Mouse (Mus musculus) cerebellum, adult 2 months (tissue): ENCODE data around the gene Emx2. TPM values are rescaled to one million over a fixed set of nuclear protein-coding genes. Genes with fewer than 3 reads are reported as not detected.

ENCODE experiments used
- DNase-seq, 2 experiments: peaks; one replicate each; pipeline ENCODE4 v3.0.0; 2021
- H3K27ac ChIP-seq: fragments of 200-500 bp; 2 replicates; pipeline ENCODE4 v1.5.1; 2012; ENCODE audit warnings: low read length, control low read depth, inconsistent platforms; ENCODE audit not compliant: insufficient read depth
- H3K27me3 ChIP-seq: fragments of 200-500 bp; 2 replicates; pipeline ENCODE4 v1.6.1; 2012; ENCODE audit warnings: inconsistent platforms, mild to moderate bottlenecking, low read length, moderate library complexity; ENCODE audit not compliant: control insufficient read depth, insufficient read depth
- H3K4me1 ChIP-seq: fragments of 200-500 bp; 2 replicates; pipeline ENCODE4 v1.6.1; 2011; ENCODE audit warnings: low read length; ENCODE audit not compliant: control insufficient read depth, insufficient read depth
- H3K4me3 ChIP-seq: fragments of 200-500 bp; replicated peaks from 2 replicates; pipeline ENCODE3; 2011; ENCODE audit warnings: mild to moderate bottlenecking, low read depth, low read length, control low read depth; ENCODE audit not compliant: insufficient read depth
- CTCF ChIP-seq: fragments of 200-500 bp; IDR thresholded peaks from 2 replicates; pipeline ENCODE4 v1.5.1; 2011; ENCODE audit warnings: low read depth, mild to moderate bottlenecking, control low read depth, low read length, moderate library complexity, borderline replicate concordance; ENCODE audit not compliant: insufficient read depth
- POLR2A ChIP-seq: fragments of 200-500 bp; IDR thresholded peaks from 2 replicates; pipeline ENCODE4 v1.6.1; 2011; ENCODE audit warnings: low read length, control low read depth, borderline replicate concordance; ENCODE audit not compliant: insufficient read depth
- WGBS: fragments of 180-500 bp; shearing (Covaris S2); methylation state at CpG from one replicate; pipeline ENCODE4 v1.1.7; 2018; 5-methylcytosine and 5-hydroxymethylcytosine counted together
- polyA plus RNA-seq: library from polyadenylated mRNA; depleted of rRNA; stranded (reverse); fragments of >200 nt; gene quantifications from 2 replicates; pipeline ENCODE4 v1.2.3, GENCODE M21; 2012

Emx2 gene
- polyA plus RNA-seq, 1 experiment = 0.07 TPM

GRCm38 (mm10) chr19:59463842-59464443, 5.8 kb downstream of the Emx2 start:
- no peak for TF ChIP-seq CTCF
- no peak for TF ChIP-seq POLR2A
- DNase-seq = no peak
- Histone ChIP-seq H3K27me3 (peaks cover 5% of the 10 kb centered on the region; the same call in 1 of the 2 replicates), H3K4me3 (no peak overlapping the region), H3K27ac (no peak overlapping the region), H3K4me1 (no peaks in the 10 kb centered on the region)
- 6% methylated on average over 19 of the region's 19 CpGs for whole genome bisulfite sequencing

DNA sequence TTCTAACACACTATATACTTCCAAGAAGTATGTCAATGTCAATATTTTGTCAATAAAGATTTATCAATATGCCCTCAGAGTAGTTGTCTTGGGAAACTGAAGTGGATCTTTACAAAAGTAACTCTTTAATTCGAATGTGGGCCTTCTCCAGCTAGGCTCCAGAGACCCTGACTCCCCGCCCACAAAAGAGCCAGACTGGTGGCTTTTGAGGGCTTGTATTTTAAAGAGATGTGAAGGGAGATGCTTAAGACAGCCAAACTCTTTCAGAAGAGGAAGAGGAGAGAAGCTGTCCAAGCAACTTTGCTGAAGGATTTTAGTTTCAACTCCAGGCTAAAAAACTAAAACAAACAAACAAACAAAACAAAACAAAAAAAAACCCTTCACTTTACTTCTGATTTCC, 7.1 kb downstream of the Emx2 start:
- Histone ChIP-seq H3K4me1 (no peaks in the 10 kb centered on the region), H3K27ac (no peak overlapping the region), H3K27me3 (peaks cover 3% of the 10 kb centered on the region; the same call in 1 of the 2 replicates), H3K4me3 (no peak overlapping the region)
- TF ChIP-seq POLR2A = no peak
- TF ChIP-seq CTCF = no peak
- WGBS = 24% methylated on average over 2 of the region's 2 CpGs
- no peak for DNase-seq

GRCm38 (mm10) chr19:59465751-59466410, 7.7 kb downstream of the Emx2 start:
- DNase-seq = no peak
- peaks cover 2% of the 10 kb centered on the region; the same call in 1 of the 2 replicates for H3K27me3 ChIP-seq
- WGBS = 15% methylated on average over 10 of the region's 10 CpGs
- no peak overlapping the region for H3K27ac ChIP-seq
- H3K4me1 ChIP-seq = no peaks in the 10 kb centered on the region
- TF ChIP-seq CTCF (no peak), POLR2A (no peak)
- no peak overlapping the region for H3K4me3 ChIP-seq

DNA sequence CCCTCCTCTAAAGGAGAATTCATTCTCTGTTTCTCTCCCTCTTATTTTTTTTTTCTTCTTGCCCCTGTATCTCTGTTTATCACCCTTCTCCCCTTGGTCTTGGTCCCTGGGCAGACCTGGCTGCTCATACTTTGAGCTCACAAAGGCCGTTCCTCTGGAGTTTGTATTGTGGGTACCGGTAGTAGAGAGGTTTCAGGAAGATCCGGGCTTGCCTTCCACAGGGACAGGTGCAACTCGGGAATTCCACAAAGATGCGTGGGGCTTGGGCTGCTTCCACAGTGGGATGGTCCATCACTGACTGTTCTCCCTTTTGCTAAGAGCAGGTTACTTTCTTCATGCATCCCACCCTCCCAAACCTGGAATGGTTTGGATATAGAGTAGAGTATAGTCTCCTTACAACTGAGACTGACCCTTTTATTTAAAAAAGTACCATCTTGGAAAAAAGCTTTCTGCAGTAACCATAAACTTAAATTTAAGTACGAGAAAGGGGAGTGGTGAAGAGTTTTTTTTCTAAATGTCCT, 8.3 kb downstream of the Emx2 start:
- H3K27me3 ChIP-seq = no peaks in the 10 kb centered on the region; the same call in 1 of the 2 replicates
- no peak overlapping the region for H3K27ac ChIP-seq
- DNase-seq = no peak
- no peaks in the 10 kb centered on the region for H3K4me1 ChIP-seq
- H3K4me3 ChIP-seq = no peak overlapping the region
- 7% methylated on average over 6 of the region's 6 CpGs for WGBS
- TF ChIP-seq POLR2A (no peak), CTCF (no peak)

DNA sequence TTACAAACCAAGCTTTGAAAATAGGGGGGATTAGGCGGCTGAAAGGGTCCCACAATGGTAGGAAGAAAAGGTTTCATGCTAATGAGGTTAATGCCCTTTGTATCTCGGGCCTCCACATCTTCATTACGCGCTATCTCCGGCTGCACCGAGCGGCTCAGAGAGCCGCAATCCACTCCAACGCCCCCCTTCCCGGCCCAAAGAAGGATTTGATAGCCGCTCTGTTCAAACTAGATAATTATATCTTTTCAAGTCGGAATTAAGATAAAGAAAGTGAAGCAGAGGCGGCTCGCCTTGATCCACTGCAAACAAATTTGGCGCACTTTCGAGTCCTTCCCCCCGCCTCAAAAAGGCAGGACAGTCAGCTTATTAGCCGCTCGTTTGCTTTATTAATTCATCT, 8.8 kb downstream of the Emx2 start:
- Histone ChIP-seq H3K27me3 (no peaks in the 10 kb centered on the region; the same call in 1 of the 2 replicates), H3K27ac (no peak overlapping the region), H3K4me3 (no peak overlapping the region), H3K4me1 (no peaks in the 10 kb centered on the region)
- TF ChIP-seq CTCF (no peak), POLR2A (no peak)
- 5% methylated on average over 19 of the region's 19 CpGs for WGBS
- DNase-seq = no peak

- H3K27me3 ChIP-seq = no peaks in the 10 kb centered on the region; the same call in 1 of the 2 replicates
- no peak for TF ChIP-seq POLR2A
- no peak for TF ChIP-seq CTCF
- WGBS = 1% methylated on average over 23 of the region's 23 CpGs
- no peaks in the 10 kb centered on the region for H3K4me1 ChIP-seq
- H3K4me3 ChIP-seq = no peak overlapping the region
- DNase-seq = no peak
- no peak overlapping the region for H3K27ac ChIP-seq
Observed at GRCm38 (mm10) chr19:59467413-59468064, 9.4 kb downstream of the Emx2 start.

- no peak for TF ChIP-seq CTCF
- no peak for TF ChIP-seq POLR2A
- DNase-seq = no peak
- Histone ChIP-seq H3K27ac (no peak overlapping the region), H3K4me1 (no peaks in the 10 kb centered on the region), H3K27me3 (no peaks in the 10 kb centered on the region; the same call in 1 of the 2 replicates), H3K4me3 (no peak overlapping the region)
- WGBS = 6% methylated on average over 27 of the region's 27 CpGs
Observed at GRCm38 (mm10) chr19:59468065-59468810, 10.1 kb downstream of the Emx2 start.
